Mouse (Mus musculus) layer of hippocampus, adult 18-20 months (tissue): ENCODE results near the gene Spns1. TPM values are rescaled to one million over a fixed set of nuclear protein-coding genes. Genes with fewer than 3 reads are reported as not detected.
"Not testable (repeated sequence)": the region's sequence is repeated elsewhere in the genome, so short reads cannot be mapped to it uniquely, and the experiment has no call there.

ENCODE experiments used
- DNase-seq, 2 experiments: peaks; one replicate each; pipeline ENCODE4 v3.0.0; 2022; ENCODE audit warnings: low spot score in 2 of 2
- microRNA-seq, 2 experiments: library from miRNA; unstranded; fragments of <30 nt; microRNA quantifications; one replicate each; pipeline ENCODE4 v1.2.0; 2021
- total RNA-seq, 2 experiments: library from RNA; stranded (reverse); gene quantifications; 2 replicates each; pipeline ENCODE4 v1.2.3; 2021

Gene Spns1
- total RNA-seq, 2 experiments from 2014 or later, result 81.4 to 86.6 TPM

GRCm38 (mm10) chr7:126340206-126340618, 37.0 kb downstream of the Spns1 start:
- no peak for DNase-seq

GRCm38 (mm10) chr7:126339521-126339971, 37.7 kb downstream of the Spns1 start:
- no peak for DNase-seq

GRCm38 (mm10) chr7:126338906-126339305, 38.3 kb downstream of the Spns1 start:
- no peak for DNase-seq

- no peak for DNase-seq
Measured at GRCm38 (mm10) chr7:126335556-126335955, 41.7 kb downstream of the Spns1 start.

GRCm38 (mm10) chr7:126332691-126333090, 44.6 kb downstream of the Spns1 start:
- DNase-seq, result no peak

GRCm38 (mm10) chr7:126330693-126331092, 46.6 kb downstream of the Spns1 start:
- no peak for DNase-seq

- DNase-seq, result no peak
Measured at GRCm38 (mm10) chr7:126329907-126330645, 47.2 kb downstream of the Spns1 start.

GRCm38 (mm10) chr7:126328848-126329247, 48.4 kb downstream of the Spns1 start:
- not testable (repeated sequence) for DNase-seq

GRCm38 (mm10) chr7:126325576-126326273, 51.5 kb downstream of the Spns1 start:
- not testable (repeated sequence) for DNase-seq

- no peak for DNase-seq
Measured at GRCm38 (mm10) chr7:126324791-126325190, 52.5 kb downstream of the Spns1 start.

GRCm38 (mm10) chr7:126323729-126324128, 53.5 kb downstream of the Spns1 start:
- peak; percentile 57 to 91 for DNase-seq

Small RNAs within 50 kb of the gene (microRNA-seq; reads per million reads assigned to microRNA genes)
- gene Mir7058, result 0 reads per million in 2 experiments

Other genes with a start within 250 kb of the Spns1 start
- gene Xpo6, start 176.9 kb downstream of the Spns1 start, total RNA-seq, result 10 to 100 TPM; 91.2 to 92.6 TPM
- gene Sbk1, start 104.8 kb downstream of the Spns1 start, total RNA-seq, result 10 to 100 TPM; 81.0 to 86.8 TPM
- gene Lat, start 7.9 kb downstream of the Spns1 start, total RNA-seq, result 1 to 10 TPM; 1.2 to 1.9 TPM
- gene Nfatc2ip, start 19.3 kb upstream of the Spns1 start, total RNA-seq, result 1 to 10 TPM; 6.0 to 6.9 TPM
- gene Cd19, start 37.4 kb upstream of the Spns1 start, total RNA-seq, result not detected
- 10 to 100 TPM; 14.2 to 15.2 TPM for gene Rabep2, start 51.3 kb upstream of the Spns1 start, total RNA-seq
- gene Atp2a1, start 85.7 kb upstream of the Spns1 start, total RNA-seq, result 1 to 10 TPM; 1.0 TPM
- gene Sh2b1, start 98.0 kb upstream of the Spns1 start, total RNA-seq, result 10 to 100 TPM; 75.0 to 76.4 TPM
- gene Tufm, start 109.9 kb upstream of the Spns1 start, total RNA-seq, result 10 to 100 TPM; 78.7 to 84.1 TPM
- gene Atxn2l, start 126.0 kb upstream of the Spns1 start, total RNA-seq, result 100 to 1,000 TPM; 116 to 121 TPM
- 100 to 1,000 TPM; 180 to 184 TPM for gene Eif3c, start 189.0 kb upstream of the Spns1 start, total RNA-seq
- under 1 TPM; 0.62 to 0.94 TPM for gene Apobr, start 207.5 kb upstream of the Spns1 start, total RNA-seq
- 10 to 100 TPM; 27.5 to 32.1 TPM for gene Cln3, start 208.4 kb upstream of the Spns1 start, total RNA-seq
- gene Il27, start 217.5 kb upstream of the Spns1 start, total RNA-seq, result not detected